Mouse (Mus musculus) bone marrow, adult 2 months (tissue): ENCODE measurements around the gene Rspry1.

ENCODE experiments used
- CTCF ChIP-seq: fragments of 200-500 bp; IDR thresholded peaks from 2 replicates; pipeline ENCODE4 v1.5.1; 2011; ENCODE audit warnings: low read length, control low read depth; ENCODE audit not compliant: control insufficient read depth, insufficient read depth
- POLR2A ChIP-seq: fragments of 200-500 bp; IDR thresholded peaks from 2 replicates; pipeline ENCODE4 v1.6.1; 2011; ENCODE audit warnings: low read depth, mild to moderate bottlenecking, control low read depth, low read length, borderline replicate concordance; ENCODE audit not compliant: control insufficient read depth

GRCm38 (mm10) chr8:94695994-94696384 is 94.3 kb downstream of the Rspry1 start, which contains the start of gene Pllp:
- TF ChIP-seq CTCF (no peak), POLR2A (peak; percentile 19; the same call in 1 of the 2 replicates)
